Mouse (Mus musculus) embryonic fibroblast, embryonic 13.5 days (primary cell): ENCODE results near the gene Mfsd4a.

Experiments used
- CTCF ChIP-seq: IDR thresholded peaks from 2 replicates; pipeline ENCODE4 v1.5.1; 2011; ENCODE audit warnings: mild to moderate bottlenecking, control low read depth, low read length, moderate library complexity, borderline replicate concordance; ENCODE audit not compliant: insufficient read depth
- POLR2A ChIP-seq: IDR thresholded peaks from 2 replicates; pipeline ENCODE4 v1.6.1; 2011; ENCODE audit warnings: low read depth, mild to moderate bottlenecking, control low read depth, low read length, moderate library complexity

- TF ChIP-seq CTCF (no peak), POLR2A (no peak)
These were observed 31.2 kb upstream of the Mfsd4a start for GRCm38 (mm10) chr1:132099016-132099415.
